Mouse (Mus musculus) myocyte (in vitro differentiated cells): ENCODE data around the gene Cdpf1.

ENCODE experiments used
- CEBPB ChIP-seq: IDR thresholded peaks from 2 replicates; pipeline ENCODE4 v1.6.1; 2011; ENCODE audit warnings: mild to moderate bottlenecking, moderate library complexity; ENCODE audit not compliant: poor library complexity, insufficient read depth, severe bottlenecking
- E2F4 ChIP-seq: IDR thresholded peaks from one replicate; pipeline ENCODE4 v1.6.1; 2011; ENCODE audit warnings: mild to moderate bottlenecking, control low read depth, moderate library complexity; ENCODE audit not compliant: insufficient read depth
- MAX ChIP-seq: IDR thresholded peaks from one replicate; pipeline ENCODE4 v1.6.1; 2011; ENCODE audit warnings: low read depth, mild to moderate bottlenecking, control low read depth
- MYOG ChIP-seq, 3 experiments: IDR thresholded peaks; one replicate each; pipeline ENCODE4 v1.6.1; 2011; ENCODE audit warnings: control low read depth in 2 of 3, low read depth in 2 of 3, mild to moderate bottlenecking in 2 of 3; ENCODE audit not compliant: insufficient read length in 2 of 3, control insufficient read depth in 1 of 3, insufficient read depth in 1 of 3
- POLR2A ChIP-seq: IDR thresholded peaks from one replicate; pipeline ENCODE4 v1.6.1; 2011; ENCODE audit warnings: low read depth, mild to moderate bottlenecking, control low read depth, moderate library complexity; ENCODE audit not compliant: insufficient read length
- POLR2AphosphoS2 ChIP-seq: IDR thresholded peaks from one replicate; pipeline ENCODE4 v1.6.1; 2011; ENCODE audit warnings: low read depth, control low read depth; ENCODE audit not compliant: insufficient read length
- TCF12 ChIP-seq: IDR thresholded peaks from one replicate; pipeline ENCODE4 v1.6.1; 2011; ENCODE audit warnings: mild to moderate bottlenecking, control low read depth; ENCODE audit not compliant: poor library complexity, insufficient read depth, severe bottlenecking
- TCF3 ChIP-seq: IDR thresholded peaks from one replicate; pipeline ENCODE4 v1.6.1; 2011; ENCODE audit warnings: low read depth, control low read depth; ENCODE audit not compliant: insufficient read length
- USF1 ChIP-seq: IDR thresholded peaks from one replicate; pipeline ENCODE4 v1.6.1; 2011; ENCODE audit warnings: low read depth, mild to moderate bottlenecking, control low read depth, moderate library complexity

- no peak for TF ChIP-seq POLR2A
- no peak for TF ChIP-seq USF1
- TF ChIP-seq E2F4, result no peak
- no peak for TF ChIP-seq TCF12
- TF ChIP-seq MAX, result no peak
- TF ChIP-seq POLR2AphosphoS2, result no peak
- TF ChIP-seq TCF3, result no peak
- TF ChIP-seq MYOG (IDR thresholded peaks at IDR 0.05; ENCODE audit: control insufficient read depth in 1 of 3, insufficient read depth in 1 of 3, insufficient read length in 2 of 3, low read depth in 2 of 3), result no peak
- no peak for TF ChIP-seq CEBPB
Observed at GRCm38 (mm10) chr15:85831954-85832590, 20.6 kb upstream of the Cdpf1 start, which contains the start of gene Ttc38.
